ENCODE assay signal across 19 mouse cellular contexts in the genomic region with DNA sequence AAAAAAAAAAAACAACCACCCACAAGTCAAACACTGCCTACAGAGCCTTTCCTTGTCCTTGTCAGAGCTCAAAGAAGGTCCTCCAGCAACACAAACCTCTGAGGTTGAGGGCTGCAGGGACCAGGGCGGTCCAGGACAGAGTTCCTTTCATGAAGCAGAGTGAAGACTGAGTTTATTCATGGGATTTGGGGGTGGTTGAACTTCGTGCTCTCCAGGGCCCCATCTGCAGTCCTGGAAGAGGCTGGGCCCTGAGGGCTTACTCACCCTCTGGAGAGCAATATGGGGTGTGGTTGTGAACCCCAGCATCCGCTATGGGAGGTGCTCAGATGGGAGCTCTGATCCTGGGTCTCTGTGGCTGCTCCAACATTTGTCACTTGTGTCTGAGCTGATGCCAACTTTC. TPM values are rescaled to one million over a fixed set of nuclear protein-coding genes. Genes with fewer than 3 reads are reported as not detected.
DNase-seq lines count a peak whose midpoint lies in the region; ATAC-seq and TF ChIP-seq lines count a peak whose summit lies in the region.
"Had no signal": no experiment of that assay in that cellular context is flagged by ENCODE, and none has a peak within 500 bp of the region (broad histone marks: within the 10 kb centered on the region; RNA-seq: fewer than 3 reads in every experiment).

No protein-coding gene starts in this region.

- DNase-seq in heart, adult 18-20 months, result no peak
- peak; percentile 52 for DNase-seq in stomach, postnatal 0 days (ENCODE audit: low spot score)
- no peak for DNase-seq in testis, postnatal 10 days (ENCODE audit: low spot score)
- no peak for DNase-seq in right cerebral cortex, postnatal 25 days
- DNase-seq: cerebellum, adult 8-10 months; kidney, adult 9 months; kidney, postnatal 25 days; right cerebral cortex, adult 18-20 months had no signal

- H3K4me1 ChIP-seq in heart, embryonic 13.5 days, result peaks cover 21% of the 10 kb centered on the region
- H3K4me1 ChIP-seq in liver, embryonic 15.5 days (replicated peaks), result peaks cover 27% of the 10 kb centered on the region
- peaks cover 21% of the 10 kb centered on the region for H3K4me1 ChIP-seq in liver, embryonic 12.5 days
- peaks cover 15% of the 10 kb centered on the region; the same call in 1 of the 2 replicates for H3K4me1 ChIP-seq in limb, embryonic 13.5 days
- no peaks in the 10 kb centered on the region; the same call in 1 of the 2 replicates for H3K4me1 ChIP-seq in stomach, postnatal 0 days (replicated peaks; ENCODE audit: control insufficient read depth, insufficient read depth)
- H3K4me1 ChIP-seq: hindbrain, embryonic 10.5 days; midbrain, embryonic 13.5 days; neural tube, embryonic 13.5 days had no signal

- WGBS in heart, embryonic 13.5 days, result 67% methylated on average over 3 of the region's 3 CpGs
- WGBS in liver, embryonic 15.5 days (ENCODE audit: insufficient replicate concordance), result 59% methylated on average over 3 of the region's 3 CpGs
- WGBS in liver, embryonic 12.5 days (ENCODE audit: insufficient replicate concordance), result 73% methylated on average over 3 of the region's 3 CpGs
- 68% methylated on average over 3 of the region's 3 CpGs for WGBS in limb, embryonic 13.5 days
- 34% methylated on average over 3 of the region's 3 CpGs for WGBS in stomach, postnatal 0 days

- ATAC-seq in heart, embryonic 13.5 days (ENCODE audit: extremely low read depth, insufficient number of reproducible peaks, low FRiP score, low TSS enrichment), result no peak
- peak; percentile 38; the same call in 1 of the 2 replicates for ATAC-seq in liver, embryonic 15.5 days (ENCODE audit: insufficient read depth)
- no peak for ATAC-seq in liver, embryonic 12.5 days
- ATAC-seq in limb, embryonic 13.5 days (ENCODE audit: low FRiP score, low read depth), result peak; percentile 64
- peak; percentile 73 for ATAC-seq in stomach, postnatal 0 days (ENCODE audit: low FRiP score, low TSS enrichment)
- ATAC-seq: forebrain, embryonic 16.5 days; hindbrain, postnatal 0 days; lung, postnatal 0 days; midbrain, embryonic 13.5 days had no signal

- H3K27me3 ChIP-seq in heart, embryonic 13.5 days (replicated peaks), result no peaks in the 10 kb centered on the region
- no peaks in the 10 kb centered on the region for H3K27me3 ChIP-seq in liver, embryonic 15.5 days
- H3K27me3 ChIP-seq in liver, embryonic 12.5 days (replicated peaks), result 0 out of 2 replicates have a peak, but pooled peaks cover 1% of the 10 kb centered on the region
- H3K27me3 ChIP-seq in limb, embryonic 13.5 days, result no peaks in the 10 kb centered on the region
- no peaks in the 10 kb centered on the region for H3K27me3 ChIP-seq in stomach, postnatal 0 days (ENCODE audit: control insufficient read depth, insufficient read depth, low read length)
- H3K27me3 ChIP-seq: midbrain, embryonic 13.5 days; neural tube, embryonic 13.5 days had no signal

- no peaks in the 10 kb centered on the region for H3K9me3 ChIP-seq in heart, embryonic 13.5 days
- no peaks in the 10 kb centered on the region for H3K9me3 ChIP-seq in liver, embryonic 15.5 days (replicated peaks)
- no peaks in the 10 kb centered on the region for H3K9me3 ChIP-seq in liver, embryonic 12.5 days (replicated peaks)
- H3K9me3 ChIP-seq in limb, embryonic 13.5 days, result no peaks in the 10 kb centered on the region
- no peaks in the 10 kb centered on the region for H3K9me3 ChIP-seq in stomach, postnatal 0 days (ENCODE audit: control insufficient read depth, low read length)
- H3K9me3 ChIP-seq: hindbrain, embryonic 10.5 days; midbrain, embryonic 13.5 days; neural tube, embryonic 13.5 days had no signal

- no peak overlapping the region for H3K4me3 ChIP-seq in heart, embryonic 13.5 days
- no peak overlapping the region for H3K4me3 ChIP-seq in liver, embryonic 15.5 days (replicated peaks)
- no peak overlapping the region for H3K4me3 ChIP-seq in liver, embryonic 12.5 days
- no peak overlapping the region for H3K4me3 ChIP-seq in limb, embryonic 13.5 days
- H3K4me3 ChIP-seq in stomach, postnatal 0 days (ENCODE audit: low read depth, low read length), result no peak overlapping the region
- H3K4me3 ChIP-seq: hindbrain, embryonic 10.5 days; midbrain, embryonic 13.5 days; neural tube, embryonic 13.5 days had no signal

- no peak for TF ChIP-seq EP300 in stomach, postnatal 0 days (optimal IDR thresholded peaks at IDR 0.05)

- no peak for TF ChIP-seq CTCF in stomach, postnatal 0 days (IDR thresholded peaks at IDR 0.05; ENCODE audit: low read depth)

- H3K4me2 ChIP-seq in heart, embryonic 13.5 days, result no peak overlapping the region
- no peak overlapping the region for H3K4me2 ChIP-seq in liver, embryonic 15.5 days
- H3K4me2 ChIP-seq in liver, embryonic 12.5 days, result no peak overlapping the region
- no peak overlapping the region for H3K4me2 ChIP-seq in limb, embryonic 13.5 days (replicated peaks)
- no peak overlapping the region for H3K4me2 ChIP-seq in stomach, postnatal 0 days (replicated peaks; ENCODE audit: low read depth)
- H3K4me2 ChIP-seq: midbrain, embryonic 13.5 days; neural tube, embryonic 13.5 days had no signal

- no peak overlapping the region for H3K9ac ChIP-seq in heart, embryonic 13.5 days
- no peak overlapping the region for H3K9ac ChIP-seq in liver, embryonic 15.5 days
- H3K9ac ChIP-seq in liver, embryonic 12.5 days, result no peak overlapping the region
- H3K9ac ChIP-seq in limb, embryonic 13.5 days, result no peak overlapping the region
- H3K9ac ChIP-seq in stomach, postnatal 0 days (ENCODE audit: low read length), result no peak overlapping the region
- H3K9ac ChIP-seq: liver, embryonic 14.5 days; midbrain, embryonic 13.5 days; neural tube, embryonic 13.5 days had no signal

- no peaks in the 10 kb centered on the region for H3K36me3 ChIP-seq in heart, embryonic 13.5 days
- no peaks in the 10 kb centered on the region for H3K36me3 ChIP-seq in liver, embryonic 15.5 days (replicated peaks)
- H3K36me3 ChIP-seq in liver, embryonic 12.5 days, result no peaks in the 10 kb centered on the region
- H3K36me3 ChIP-seq in limb, embryonic 13.5 days, result no peaks in the 10 kb centered on the region
- H3K36me3 ChIP-seq in stomach, postnatal 0 days (ENCODE audit: control insufficient read depth, insufficient read depth, low read length), result no peaks in the 10 kb centered on the region
- H3K36me3 ChIP-seq: hindbrain, embryonic 10.5 days; midbrain, embryonic 13.5 days; neural tube, embryonic 13.5 days had no signal

- peak overlapping the region; percentile 53; the same call in 1 of the 2 replicates for H3K27ac ChIP-seq in heart, embryonic 13.5 days (replicated peaks)
- no peak overlapping the region for H3K27ac ChIP-seq in liver, embryonic 15.5 days (replicated peaks)
- H3K27ac ChIP-seq in liver, embryonic 12.5 days, result no peak overlapping the region
- peak overlapping the region; percentile 77 for H3K27ac ChIP-seq in limb, embryonic 13.5 days
- peak overlapping the region; percentile 69; the same call in 1 of the 2 replicates for H3K27ac ChIP-seq in stomach, postnatal 0 days (replicated peaks)
- H3K27ac ChIP-seq: hindbrain, embryonic 10.5 days; hindbrain, postnatal 0 days; liver, embryonic 14.5 days; midbrain, embryonic 13.5 days; neural tube, embryonic 13.5 days had no signal

RNA-seq across cellular contexts. Expression of a gene that starts 15.1 kb away (rescaled TPM):
- polyA plus RNA-seq in heart, embryonic 13.5 days (2015; fragmentation: Nextera tagmentation; extraction: Ambion mirVana), result 20.2 and 21.4 TPM in 2 replicates
- 10 to 100 TPM; 59.9 to 61.3 TPM for total RNA-seq in heart, adult 18-20 months (2021)
- 9.2 and 9.3 TPM in 2 replicates for polyA plus RNA-seq in liver, embryonic 15.5 days (2015; fragmentation: Nextera tagmentation; extraction: Ambion mirVana)
- polyA plus RNA-seq in liver, embryonic 12.5 days (2016; fragmentation: Nextera tagmentation; extraction: Ambion mirVana), result 15.5 and 17.1 TPM in 2 replicates
- polyA plus RNA-seq in limb, embryonic 13.5 days (2015; fragmentation: Nextera tagmentation; extraction: Ambion mirVana), result 24.3 and 27.7 TPM in 2 replicates
- 24.7 and 28.0 TPM in 2 replicates for polyA plus RNA-seq in stomach, postnatal 0 days (2015; fragmentation: Nextera tagmentation; extraction: Ambion mirVana)

RNA-seq across cellular contexts. Expression of a gene that starts 59.9 kb away (rescaled TPM):
- 4.8 and 5.1 TPM in 2 replicates for polyA plus RNA-seq in heart, embryonic 13.5 days (2015; fragmentation: Nextera tagmentation; extraction: Ambion mirVana)
- total RNA-seq in heart, adult 18-20 months (2021), result 1 to 10 TPM; 9.2 to 9.9 TPM
- 4.4 and 4.6 TPM in 2 replicates for polyA plus RNA-seq in liver, embryonic 15.5 days (2015; fragmentation: Nextera tagmentation; extraction: Ambion mirVana)
- 2.9 and 3.3 TPM in 2 replicates for polyA plus RNA-seq in liver, embryonic 12.5 days (2016; fragmentation: Nextera tagmentation; extraction: Ambion mirVana)
- 8.3 and 8.4 TPM in 2 replicates for polyA plus RNA-seq in limb, embryonic 13.5 days (2015; fragmentation: Nextera tagmentation; extraction: Ambion mirVana)
- 16.8 and 17.1 TPM in 2 replicates for polyA plus RNA-seq in stomach, postnatal 0 days (2015; fragmentation: Nextera tagmentation; extraction: Ambion mirVana)

Comparison
In these comparisons a context has a peak if more than half of its experiments do, and no peak if none do; other contexts are left out.
1. ATAC-seq: peak in liver, embryonic 15.5 days (single experiment), limb, embryonic 13.5 days (single experiment) and stomach, postnatal 0 days (single experiment); none in heart, embryonic 13.5 days (single experiment) and liver, embryonic 12.5 days (single experiment).
2. H3K27ac ChIP-seq: peak in heart, embryonic 13.5 days (single experiment), limb, embryonic 13.5 days (single experiment) and stomach, postnatal 0 days (single experiment); none in liver, embryonic 15.5 days (single experiment) and liver, embryonic 12.5 days (single experiment).